Mouse (Mus musculus) gastrocnemius, postnatal 25 days (tissue): ENCODE measurements around the gene Gm20696. TPM values are rescaled to one million over a fixed set of nuclear protein-coding genes. Genes with fewer than 3 reads are reported as not detected.

Source experiments
- DNase-seq: peaks from one replicate; pipeline ENCODE4 v3.0.0; 2022
- total RNA-seq, 2 experiments: library from RNA; stranded (reverse); gene quantifications; 1 replicate in 1 of 2; 2 replicates in 1 of 2; pipeline ENCODE4 v1.2.3; 2021

Gene Gm20696
- total RNA-seq, 2 experiments from 2014 or later, result 1.6 to 2.0 TPM

DNA sequence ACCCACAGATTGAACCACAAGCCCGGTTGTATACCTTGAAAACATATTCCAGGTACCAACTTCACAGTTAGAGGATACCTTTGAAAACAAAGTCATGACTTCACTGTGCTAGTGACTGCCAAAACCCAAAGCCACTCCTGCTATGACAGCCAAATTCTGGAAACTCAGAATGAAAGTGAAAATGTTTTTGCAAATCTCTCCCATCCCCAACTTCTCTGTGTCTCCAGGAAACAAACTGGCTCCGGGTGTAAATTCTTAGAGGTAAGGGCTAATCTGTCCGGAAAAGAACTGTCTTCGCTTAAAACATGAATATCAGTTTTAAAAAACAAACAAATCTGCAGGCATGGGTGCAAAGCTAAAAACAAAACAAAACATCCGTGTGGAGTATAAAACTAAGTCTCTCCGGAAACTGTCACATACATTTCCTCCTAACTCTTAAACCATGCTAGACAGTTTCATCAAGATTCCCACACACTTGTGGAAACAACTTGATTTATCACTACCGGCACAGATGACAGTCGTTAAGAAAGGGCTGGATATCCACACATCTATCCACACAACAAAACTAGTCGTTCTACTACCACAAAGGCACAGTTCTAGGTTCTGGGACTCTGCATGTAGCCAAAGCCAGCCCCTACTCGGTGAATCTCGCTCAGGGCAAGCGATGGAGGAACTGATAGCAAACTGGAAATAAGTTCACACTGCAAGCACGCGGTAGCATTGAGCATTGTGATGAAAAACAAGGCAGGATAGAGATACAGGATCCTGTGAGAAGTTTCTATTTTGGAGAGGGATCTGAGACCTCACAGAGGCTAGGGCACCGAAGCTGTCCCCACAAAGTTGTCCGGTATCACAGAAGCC, 910 bp downstream of the Gm20696 start:
- DNase-seq, result no peak

DNA sequence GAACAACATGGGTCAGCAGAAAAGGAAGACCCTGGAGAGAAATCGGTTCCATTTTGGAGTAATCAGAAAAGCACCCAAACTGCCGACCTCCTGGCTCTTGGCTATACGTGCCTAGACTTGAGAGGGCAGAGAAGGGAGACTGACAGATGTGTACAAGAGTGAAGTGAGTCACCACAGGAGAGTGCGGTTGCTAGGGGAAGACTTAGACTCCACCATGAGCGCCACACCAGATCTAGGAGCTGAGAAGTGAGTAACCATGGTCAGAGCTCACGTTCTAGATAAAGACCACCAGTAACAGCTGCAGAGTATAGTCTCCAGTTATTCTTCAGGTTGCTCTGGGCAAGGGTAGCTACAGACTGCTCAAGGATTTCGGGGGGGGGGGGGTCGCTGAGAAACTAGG, 3.4 kb downstream of the Gm20696 start:
- no peak for DNase-seq

DNA sequence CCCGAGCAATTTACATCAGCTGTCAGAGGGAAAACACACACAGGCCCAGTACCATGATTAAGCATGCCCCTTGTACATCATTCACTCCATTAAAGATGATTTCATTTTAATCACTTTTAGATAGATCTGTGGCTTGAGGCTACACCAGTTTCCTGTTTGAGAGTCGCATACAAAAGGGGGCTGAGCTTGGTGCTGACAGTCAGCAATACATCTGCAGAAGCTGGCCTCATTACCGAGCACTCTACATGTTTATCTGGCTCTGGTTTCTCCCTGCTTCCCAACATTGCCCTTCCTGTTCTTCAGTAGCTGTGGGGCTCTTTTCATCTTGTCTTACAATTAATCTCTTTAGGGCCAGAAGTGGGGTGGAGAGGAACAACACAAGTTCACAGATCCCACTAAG, 6.2 kb downstream of the Gm20696 start:
- DNase-seq, result no peak

DNA sequence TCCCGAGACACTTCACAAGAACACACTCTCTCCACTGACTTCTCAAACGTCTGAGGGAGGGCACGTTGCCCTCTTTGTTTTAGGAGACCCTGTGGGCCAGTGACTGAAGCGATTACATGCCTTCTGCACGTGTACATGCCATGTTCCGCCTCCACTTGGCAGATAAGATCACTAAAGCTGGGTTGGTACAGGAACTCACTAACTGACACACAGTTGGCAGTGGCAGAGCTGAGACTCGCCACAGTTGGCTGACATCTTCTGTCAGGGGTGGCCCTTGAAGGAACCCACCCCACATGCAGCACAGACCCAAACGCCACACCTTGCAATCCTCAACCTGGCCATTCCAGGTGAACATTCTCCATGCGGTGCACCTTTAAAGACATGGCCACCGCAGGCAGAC, 8.0 kb downstream of the Gm20696 start:
- DNase-seq, result no peak

DNA sequence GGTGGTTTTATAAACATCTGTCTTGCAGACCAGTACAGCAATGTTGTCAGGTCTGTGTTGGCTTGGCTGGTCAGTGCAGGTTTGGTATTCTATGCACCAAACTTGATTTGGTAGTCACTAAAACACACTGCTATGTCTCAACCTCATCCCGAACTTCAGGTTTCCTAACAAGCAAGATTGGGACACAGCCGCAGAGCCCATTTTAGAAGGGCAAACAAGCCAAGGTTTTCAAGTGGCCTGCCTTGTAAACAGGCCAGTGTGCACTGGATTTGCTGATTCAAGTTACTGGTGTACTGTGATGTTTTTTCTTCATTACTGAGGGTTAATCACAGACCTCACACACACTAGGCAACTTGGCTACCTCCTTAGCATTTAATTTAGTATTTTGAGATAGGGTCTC, 10.5 kb downstream of the Gm20696 start:
- DNase-seq, result no peak

DNA sequence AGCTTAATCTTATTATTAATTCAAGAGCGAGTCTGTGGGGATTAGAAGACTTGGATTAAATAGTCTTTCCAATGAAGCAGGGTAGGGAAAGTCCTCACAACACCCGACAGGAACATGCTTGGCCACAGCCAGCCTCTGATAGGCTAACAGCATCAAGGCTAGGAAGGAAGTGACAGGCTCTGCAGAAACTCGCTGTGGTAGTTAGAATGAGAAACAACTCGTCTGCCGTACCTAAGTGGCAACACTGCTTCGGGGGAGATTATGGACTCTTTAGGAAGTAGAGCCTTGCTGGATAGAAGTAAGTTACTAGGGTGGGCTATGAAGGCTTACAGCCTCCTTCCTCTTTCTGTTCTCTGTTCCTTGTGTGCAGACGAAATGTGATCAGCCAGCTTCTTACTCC, 11.1 kb downstream of the Gm20696 start:
- DNase-seq, result no peak

DNA sequence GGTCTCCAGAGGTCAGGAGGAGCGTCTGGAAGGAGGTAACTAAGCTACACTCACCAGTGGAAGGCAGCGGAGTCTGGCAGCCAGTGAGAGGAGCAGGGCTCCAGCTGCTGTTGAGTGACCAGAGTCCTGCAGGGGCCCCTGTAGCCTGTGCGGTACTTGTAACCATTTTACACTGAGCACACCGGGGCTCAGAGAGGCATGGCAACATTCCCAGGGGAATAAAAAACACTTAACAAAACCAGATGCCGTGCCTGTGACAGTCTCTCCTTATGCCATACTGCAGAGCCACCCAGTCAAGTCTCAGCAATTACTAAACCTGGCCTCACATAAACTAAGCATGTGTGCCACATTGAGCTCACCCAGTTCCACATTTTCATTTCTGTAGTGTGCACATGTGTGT, 12.3 kb downstream of the Gm20696 start:
- DNase-seq, result no peak

DNA sequence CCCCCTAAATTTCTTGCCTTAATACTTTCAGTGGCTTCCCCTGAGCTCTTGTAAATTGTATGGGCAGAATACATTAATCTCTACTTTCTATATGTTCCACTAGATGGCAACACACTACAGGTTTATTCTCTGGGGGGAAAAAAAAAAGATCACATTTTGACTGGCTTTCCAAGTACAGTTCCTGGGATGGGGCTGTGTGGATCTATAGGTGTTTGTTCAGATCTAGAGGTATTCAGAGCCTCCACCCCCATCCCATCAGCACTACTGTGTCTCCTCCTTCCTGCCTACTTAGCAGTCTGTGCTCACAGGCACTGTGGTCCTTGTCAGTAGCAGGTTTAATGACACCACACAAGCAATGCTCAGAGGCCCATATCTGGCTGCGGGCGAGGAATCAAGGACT, 14.3 kb downstream of the Gm20696 start:
- DNase-seq, result no peak

DNA sequence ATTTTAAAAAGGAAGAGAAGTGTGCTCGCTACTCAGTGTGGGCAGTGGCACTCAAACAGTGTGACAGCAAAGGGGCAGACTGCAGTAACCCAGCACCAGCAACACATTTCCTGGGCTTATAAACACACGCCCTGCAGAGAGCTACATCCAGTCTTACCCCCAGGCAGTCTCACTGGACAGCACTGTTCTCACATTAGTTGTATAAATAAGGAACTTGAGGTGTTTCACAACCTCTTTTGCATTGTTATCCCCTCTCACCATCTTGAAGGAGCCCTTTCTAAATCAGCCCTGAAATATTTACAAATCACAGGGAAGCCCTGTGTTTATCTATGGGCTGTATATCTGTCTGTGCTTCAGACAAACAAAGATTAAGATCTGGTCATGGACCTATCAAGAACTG, 17.3 kb downstream of the Gm20696 start:
- DNase-seq, result no peak

DNA sequence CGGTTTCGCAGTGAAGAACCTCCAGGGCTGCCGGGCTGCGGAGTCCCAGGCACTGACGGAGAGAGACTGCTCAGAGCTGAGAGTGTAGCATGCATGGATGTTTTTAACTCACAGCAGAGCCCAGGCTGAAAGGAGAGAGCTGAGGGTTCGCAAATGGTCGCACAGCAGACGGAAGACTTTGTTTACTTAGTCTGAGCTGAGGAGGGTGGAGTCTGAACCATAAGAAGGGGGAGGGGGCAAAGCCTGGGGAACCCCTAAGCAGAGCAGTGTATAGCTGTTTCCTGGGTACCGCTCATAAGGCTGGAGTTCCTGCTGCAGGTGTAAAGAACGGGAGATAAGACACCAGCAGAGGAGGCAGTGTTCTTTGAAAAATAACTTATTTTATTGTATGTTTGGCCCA, 20.3 kb downstream of the Gm20696 start:
- no peak for DNase-seq

DNA sequence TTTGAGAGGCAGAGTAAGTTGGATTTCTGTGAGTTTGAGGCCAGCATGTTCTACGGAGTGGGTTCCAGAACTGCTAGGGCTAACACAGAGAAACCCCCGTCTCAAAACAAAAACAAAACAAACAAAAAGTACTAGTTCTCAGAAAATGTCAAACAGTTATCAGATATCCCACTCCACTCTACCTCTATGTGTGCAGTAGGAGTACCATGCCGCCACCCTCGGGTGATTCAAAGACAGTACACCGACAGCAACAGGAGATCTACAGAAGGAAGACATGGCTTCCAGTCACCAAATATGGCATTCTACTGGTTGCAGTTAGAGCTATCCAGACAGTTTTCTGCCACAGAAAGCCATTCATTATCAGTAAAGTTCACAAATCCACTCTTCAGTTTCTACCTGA, 21.7 kb downstream of the Gm20696 start:
- no peak for DNase-seq

DNA sequence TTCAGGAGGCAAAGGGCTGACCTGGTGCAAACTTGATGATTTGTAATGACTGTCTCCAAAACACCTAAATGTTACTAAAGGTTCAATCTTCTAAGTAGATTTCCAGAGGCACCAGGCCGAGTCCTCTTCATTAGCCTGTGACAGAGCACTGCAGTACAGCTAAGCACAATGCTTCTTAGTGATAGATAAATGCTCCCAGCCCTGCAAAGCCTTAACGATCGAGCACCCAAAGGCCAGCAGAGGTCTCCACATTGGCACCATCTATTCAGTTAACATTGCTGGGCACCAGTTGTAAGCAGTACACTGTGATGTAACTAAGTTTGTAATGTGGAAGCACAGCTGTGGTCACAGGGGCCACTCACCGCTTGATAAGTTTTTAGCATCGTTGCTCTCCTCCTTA, 22.2 kb downstream of the Gm20696 start:
- no peak for DNase-seq

DNA sequence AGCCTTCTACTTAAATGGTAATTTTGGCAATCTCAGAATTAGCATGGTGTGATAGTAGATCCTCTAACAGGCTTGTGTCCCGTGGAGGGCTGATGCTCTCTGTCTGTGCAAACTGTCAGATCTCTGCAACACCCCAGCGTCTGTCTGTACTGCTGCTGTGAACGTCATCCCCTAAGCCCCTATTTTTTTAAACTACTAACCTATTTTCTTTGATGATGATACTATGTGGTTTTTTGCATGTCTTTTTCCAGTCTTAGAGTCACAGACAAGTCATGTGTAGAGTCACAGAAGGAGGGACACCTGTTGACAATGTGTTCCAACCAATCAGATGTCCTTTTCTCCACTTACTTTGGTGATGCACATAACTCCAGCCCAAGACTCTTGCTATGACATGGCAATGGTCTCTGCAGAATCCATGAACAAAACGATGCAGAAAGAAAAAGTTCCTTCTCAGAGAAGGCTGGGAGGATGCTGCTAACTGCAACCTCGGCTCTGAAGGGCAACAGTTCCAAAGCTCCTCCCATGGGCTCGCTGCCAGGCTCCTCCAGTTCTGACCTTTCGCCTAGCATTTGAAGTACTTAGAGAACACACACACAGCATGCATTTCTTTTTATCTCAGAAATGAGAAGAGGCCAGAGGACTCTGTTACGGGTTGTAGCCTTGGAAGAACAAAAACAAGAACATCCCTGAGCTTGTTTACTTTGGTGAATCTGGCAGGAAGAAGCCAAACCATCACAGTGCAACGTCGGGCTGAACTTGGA, 23.0 kb downstream of the Gm20696 start:
- peak; percentile 58 for DNase-seq

DNA sequence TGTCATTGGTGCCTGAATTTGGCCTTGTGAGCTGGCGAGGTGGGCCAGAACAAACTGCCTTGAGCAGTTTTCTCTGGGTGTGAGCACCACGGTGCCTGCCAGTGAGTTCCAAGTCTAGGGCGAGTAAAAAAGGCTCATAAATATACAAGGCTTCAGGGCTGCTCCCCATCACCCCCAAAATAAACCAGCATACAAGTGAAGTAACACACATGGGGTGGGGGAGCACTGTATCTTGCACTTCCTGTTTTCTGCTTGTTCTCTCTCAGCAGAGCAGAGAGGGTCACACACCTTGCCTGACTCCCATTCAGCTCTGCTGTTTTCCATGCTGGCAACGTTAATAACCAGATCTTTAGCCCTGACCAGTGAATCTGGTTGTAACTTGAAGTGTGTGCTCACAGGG, 29.1 kb downstream of the Gm20696 start:
- DNase-seq, result no peak

DNA sequence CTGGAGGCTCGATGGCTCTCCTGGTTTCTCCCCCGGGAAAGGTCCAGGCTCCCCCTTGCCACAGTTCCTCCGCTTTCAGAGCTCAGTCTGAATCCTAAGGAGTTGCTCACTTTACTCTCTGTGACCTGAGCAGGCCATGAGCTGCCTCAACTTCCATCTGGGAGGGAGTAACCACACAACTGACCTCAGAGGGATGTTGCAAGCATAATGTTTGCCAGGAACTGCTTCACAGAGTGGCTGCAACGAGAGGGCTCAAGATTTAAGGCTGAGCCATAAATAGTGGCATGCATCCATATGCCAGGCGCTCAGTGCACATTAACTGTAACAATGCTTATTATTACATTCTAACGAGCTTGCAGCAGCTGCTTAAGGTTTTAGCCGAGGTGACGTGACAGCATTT, 29.8 kb downstream of the Gm20696 start:
- no peak for DNase-seq

DNA sequence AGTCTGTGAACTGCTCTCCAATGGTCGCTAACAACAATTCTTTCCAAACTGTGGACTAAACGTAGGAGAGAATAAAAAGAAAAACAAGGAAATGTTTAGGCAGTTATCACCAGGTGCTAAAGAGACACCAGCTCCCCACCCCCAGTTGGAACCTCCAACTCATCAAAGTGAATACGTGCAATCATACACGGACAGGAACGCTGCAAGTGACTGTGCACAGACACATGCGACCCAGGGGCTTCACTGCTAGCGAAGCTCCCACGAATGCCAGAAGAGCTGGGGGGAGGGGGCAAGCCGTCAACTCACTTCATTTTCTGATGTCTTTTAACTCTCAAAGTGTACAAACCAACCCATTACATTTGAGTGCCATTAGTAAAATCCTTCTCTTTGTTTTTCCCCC, 30.5 kb downstream of the Gm20696 start:
- DNase-seq, result no peak

DNA sequence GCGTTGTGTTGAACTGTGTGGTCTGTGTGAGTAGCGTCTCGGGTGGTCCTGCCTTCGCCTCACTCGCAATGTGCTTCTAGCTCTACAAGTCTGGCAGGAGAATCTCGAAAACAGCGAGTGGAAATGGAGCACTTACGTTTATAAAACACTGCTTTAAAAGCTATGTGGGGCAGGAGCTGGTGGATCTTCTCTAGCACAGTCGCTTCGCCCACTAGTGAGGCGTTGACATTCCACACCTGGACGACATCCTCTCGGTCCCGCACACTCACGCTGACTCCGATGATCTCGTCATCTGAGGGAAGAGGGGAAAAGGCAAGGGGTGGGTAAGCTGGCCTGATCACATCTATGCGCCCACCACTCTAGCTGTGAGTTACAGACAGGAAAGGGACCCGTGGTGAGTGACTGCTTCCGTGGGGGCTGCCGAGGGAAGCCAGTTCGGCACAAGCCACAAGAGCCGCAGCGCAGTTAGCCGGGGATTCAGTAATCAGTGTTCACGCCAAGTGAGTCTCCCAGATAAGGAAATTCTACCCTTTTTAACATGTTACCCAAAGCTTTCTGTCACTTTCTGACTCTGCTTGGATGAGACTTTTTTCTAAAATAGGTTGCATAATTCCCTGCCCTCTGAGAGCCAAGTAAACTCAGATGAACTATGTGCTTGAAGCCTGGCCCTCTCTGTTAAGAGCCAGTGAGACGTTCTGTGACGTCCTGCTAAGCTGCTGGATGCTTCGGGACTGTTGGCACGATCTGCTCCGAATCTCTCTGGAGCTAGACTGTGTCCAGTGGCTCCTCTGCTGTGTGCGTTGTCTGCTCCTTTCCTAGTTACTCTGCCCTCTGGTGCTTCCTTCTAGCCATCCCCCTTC, 34.2 kb downstream of the Gm20696 start:
- peak; percentile 71 for DNase-seq

DNA sequence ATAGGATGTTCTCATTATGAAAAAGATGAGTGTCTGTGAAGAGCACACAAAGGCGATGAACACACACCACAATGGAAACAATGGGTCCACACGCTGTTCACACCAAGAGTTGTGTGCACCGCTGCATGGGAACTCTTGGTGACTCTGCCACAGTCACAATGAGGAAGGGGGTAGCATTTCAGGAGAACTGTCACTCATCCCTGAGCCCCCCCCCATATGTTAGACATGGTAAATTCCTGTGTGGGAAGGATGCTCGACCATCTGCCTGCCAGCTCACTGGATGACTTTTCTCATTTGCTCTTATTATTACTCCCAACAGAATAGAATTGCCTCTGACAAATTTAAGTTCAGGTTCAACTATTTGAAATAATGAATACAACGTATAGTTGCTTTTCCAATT, 35.0 kb downstream of the Gm20696 start:
- no peak for DNase-seq

DNA sequence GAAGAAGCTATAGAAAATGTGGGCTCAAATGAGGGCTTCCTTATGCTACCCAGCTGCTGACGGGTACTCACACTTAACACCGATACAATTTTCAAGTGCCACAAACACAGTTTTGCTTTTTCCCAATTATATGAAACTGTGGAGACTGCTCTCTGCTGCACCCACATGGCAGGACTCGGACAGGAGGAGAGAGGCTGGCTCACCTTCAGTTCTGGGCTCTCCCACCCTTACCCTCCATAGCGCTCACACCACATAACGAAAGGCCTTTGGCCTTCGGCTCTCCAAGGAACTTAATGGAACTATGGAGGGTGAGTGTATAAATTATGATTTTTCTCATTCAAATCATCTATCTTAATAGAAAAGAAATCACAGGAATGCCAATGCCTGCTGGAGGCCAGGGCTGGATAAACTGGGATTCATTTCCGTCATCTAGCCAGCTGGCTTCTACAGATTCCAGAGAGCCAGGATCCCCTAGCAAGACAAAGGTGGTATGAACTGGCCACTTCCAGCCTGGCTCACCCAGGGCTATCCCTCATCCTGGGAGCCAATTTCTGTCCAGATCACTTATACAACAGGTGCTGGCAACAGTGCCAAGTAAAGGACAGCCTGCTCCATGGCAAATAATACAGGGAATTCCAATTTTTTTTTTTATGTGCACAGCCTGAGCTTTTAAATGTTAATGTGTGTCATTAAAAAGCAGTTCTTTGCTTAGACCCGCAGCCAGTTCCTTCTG, 36.7 kb downstream of the Gm20696 start:
- DNase-seq, result no peak

DNA sequence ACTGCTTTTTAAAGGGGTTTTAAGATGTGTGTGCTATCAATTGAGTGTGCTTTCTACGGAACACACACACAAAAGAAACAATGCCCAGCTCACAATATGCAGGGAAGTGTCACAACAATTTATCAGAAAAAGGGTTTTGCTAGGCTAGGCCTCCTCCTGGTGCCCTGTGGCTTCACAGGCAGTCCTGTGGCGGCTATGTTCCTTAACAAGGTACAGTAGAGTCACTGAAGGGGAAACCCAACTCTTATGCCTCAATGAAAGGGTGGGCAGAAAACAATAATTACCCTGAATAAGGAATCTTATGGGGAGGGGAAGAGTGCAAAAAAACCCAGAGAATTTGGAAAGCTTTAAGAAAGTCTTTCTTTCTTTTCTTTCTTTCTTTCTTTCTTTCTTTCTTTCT, 40.2 kb downstream of the Gm20696 start:
- no peak for DNase-seq

DNA sequence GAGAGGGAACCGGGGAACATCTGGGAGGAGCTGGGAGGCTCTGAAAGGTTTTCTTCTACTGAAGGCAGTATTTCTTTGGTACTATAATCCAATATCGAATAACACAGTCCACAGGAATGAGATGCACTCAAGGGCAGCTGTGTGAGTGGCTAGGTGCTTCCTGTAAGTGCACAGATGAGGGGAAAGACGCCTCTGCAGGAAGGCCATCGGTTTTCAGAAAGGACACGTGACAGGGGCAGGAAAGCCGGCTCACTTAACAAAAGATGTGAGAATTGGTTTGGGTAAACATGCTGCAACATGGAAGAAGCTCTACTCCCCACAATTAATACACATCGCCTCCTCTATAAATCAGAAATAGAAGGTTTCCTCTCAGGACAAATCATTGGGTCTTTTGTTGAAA, 40.8 kb downstream of the Gm20696 start:
- DNase-seq, result no peak

DNA sequence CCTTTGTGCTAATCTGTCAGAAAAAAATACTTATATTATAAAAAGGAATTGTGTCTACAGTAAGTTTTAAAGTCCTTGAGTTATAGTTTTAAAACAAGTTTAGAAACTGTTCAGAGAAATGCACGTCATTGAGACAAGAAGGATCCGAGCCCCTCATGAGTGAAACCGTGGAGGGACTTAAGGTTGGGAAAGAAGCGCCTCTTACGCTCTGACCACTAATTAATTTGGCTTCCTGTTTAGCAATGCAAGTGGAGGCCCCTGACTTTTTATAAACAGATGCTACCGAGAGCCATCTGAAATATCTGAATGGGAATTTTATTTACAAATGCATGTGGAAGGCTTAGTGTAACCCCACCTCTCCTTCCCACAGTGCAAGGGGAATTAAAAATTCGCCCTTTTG, 41.3 kb downstream of the Gm20696 start:
- DNase-seq, result no peak
